Mouse (Mus musculus): ENCODE data around the gene Zfp408. TPM values are rescaled to one million over a fixed set of nuclear protein-coding genes. Genes with fewer than 3 reads are reported as not detected.

Gene Zfp408
- polyA plus RNA-seq, 1 experiment = 0.56 TPM

GRCm38 (mm10) chr2:91674895-91675294, 25.3 kb upstream of the Zfp408 start:
- H3K9me3 ChIP-seq (ENCODE audit: control insufficient read depth, low read length) = no peaks in the 10 kb centered on the region
- H3K27me3 ChIP-seq (ENCODE audit: control insufficient read depth) = no peaks in the 10 kb centered on the region
- H3K36me3 ChIP-seq (ENCODE audit: control insufficient read depth) = peaks cover 95% of the 10 kb centered on the region
- H3K4me1 ChIP-seq (ENCODE audit: control insufficient read depth) = no peaks in the 10 kb centered on the region
- H3K4me3 ChIP-seq (replicated peaks) = no peak overlapping the region
- TF ChIP-seq GATA1 (IDR thresholded peaks at IDR 0.05; ENCODE audit: low read length) (no peak), TAL1 (IDR thresholded peaks at IDR 0.05; ENCODE audit: low read length) (no peak)

DNA sequence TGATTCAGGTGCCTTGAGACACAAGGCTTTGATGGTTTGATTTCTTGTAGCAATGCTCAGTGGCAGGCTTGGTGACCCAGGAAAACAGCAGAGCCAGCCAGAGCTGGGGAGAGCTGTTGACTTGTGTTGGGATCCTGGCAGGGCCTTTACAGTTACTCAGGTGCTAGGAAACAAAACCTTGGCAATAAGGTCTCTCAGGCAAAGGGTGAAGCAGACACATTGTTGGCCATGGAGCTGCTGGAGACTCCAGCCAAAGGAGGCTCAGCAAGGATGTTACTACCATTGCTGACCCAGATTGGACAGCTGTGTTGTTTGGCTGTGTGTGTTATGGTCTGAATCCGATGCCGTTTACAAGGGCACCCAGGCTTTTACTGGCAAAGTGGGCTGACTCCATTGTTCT, 24.0 kb upstream of the Zfp408 start:
- Histone ChIP-seq H3K4me1 (ENCODE audit: control insufficient read depth) (no peaks in the 10 kb centered on the region), H3K4me3 (replicated peaks) (no peak overlapping the region), H3K27me3 (ENCODE audit: control insufficient read depth) (no peaks in the 10 kb centered on the region), H3K36me3 (ENCODE audit: control insufficient read depth) (peaks cover 95% of the 10 kb centered on the region), H3K9me3 (ENCODE audit: control insufficient read depth, low read length) (no peaks in the 10 kb centered on the region)
- TF ChIP-seq TAL1 (IDR thresholded peaks at IDR 0.05; ENCODE audit: low read length) = no peak
- TF ChIP-seq GATA1 (IDR thresholded peaks at IDR 0.05; ENCODE audit: low read length) = no peak

GRCm38 (mm10) chr2:91670038-91670437, 20.4 kb upstream of the Zfp408 start:
- Histone ChIP-seq H3K9me3 (ENCODE audit: control insufficient read depth, low read length) (no peaks in the 10 kb centered on the region), H3K4me1 (ENCODE audit: control insufficient read depth) (no peaks in the 10 kb centered on the region), H3K36me3 (ENCODE audit: control insufficient read depth) (peaks cover 87% of the 10 kb centered on the region), H3K27me3 (ENCODE audit: control insufficient read depth) (no peaks in the 10 kb centered on the region), H3K4me3 (replicated peaks) (no peak overlapping the region)
- no peak for TF ChIP-seq TAL1 (IDR thresholded peaks at IDR 0.05; ENCODE audit: low read length)
- no peak for TF ChIP-seq GATA1 (IDR thresholded peaks at IDR 0.05; ENCODE audit: low read length)

- H3K36me3 ChIP-seq (ENCODE audit: control insufficient read depth) = peaks cover 86% of the 10 kb centered on the region
- no peaks in the 10 kb centered on the region for H3K4me1 ChIP-seq (ENCODE audit: control insufficient read depth)
- H3K27me3 ChIP-seq (ENCODE audit: control insufficient read depth) = no peaks in the 10 kb centered on the region
- no peak overlapping the region for H3K4me3 ChIP-seq (replicated peaks)
- no peak for TF ChIP-seq GATA1 (IDR thresholded peaks at IDR 0.05; ENCODE audit: low read length)
- TF ChIP-seq TAL1 (IDR thresholded peaks at IDR 0.05; ENCODE audit: low read length) = no peak
- H3K9me3 ChIP-seq (ENCODE audit: control insufficient read depth, low read length) = no peaks in the 10 kb centered on the region
Observed at GRCm38 (mm10) chr2:91669326-91669725, 19.7 kb upstream of the Zfp408 start.

DNA sequence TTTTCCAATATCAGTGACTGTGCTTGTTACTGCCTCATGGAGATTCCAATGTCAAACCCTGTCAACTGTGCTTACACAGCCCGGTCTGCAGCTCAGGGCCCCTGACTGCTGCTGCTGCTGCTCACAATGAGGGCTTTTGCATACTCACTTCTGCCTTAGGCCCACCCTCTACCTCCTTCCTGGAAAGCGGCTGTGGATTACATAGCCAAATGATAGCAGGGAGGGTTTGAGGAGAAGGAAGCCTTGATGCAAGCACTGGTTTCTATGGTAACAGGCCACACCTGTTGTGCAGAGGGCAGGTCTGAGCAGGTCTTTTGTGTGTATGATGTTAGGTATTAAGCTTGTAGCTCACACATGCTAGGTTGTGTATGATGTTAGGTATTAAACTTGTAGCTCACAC, 18.2 kb upstream of the Zfp408 start:
- peaks cover 88% of the 10 kb centered on the region for H3K36me3 ChIP-seq (ENCODE audit: control insufficient read depth)
- H3K27me3 ChIP-seq (ENCODE audit: control insufficient read depth) = no peaks in the 10 kb centered on the region
- no peak for TF ChIP-seq TAL1 (IDR thresholded peaks at IDR 0.05; ENCODE audit: low read length)
- TF ChIP-seq GATA1 (IDR thresholded peaks at IDR 0.05; ENCODE audit: low read length) = no peak
- no peak overlapping the region for H3K4me3 ChIP-seq (replicated peaks)
- no peaks in the 10 kb centered on the region for H3K4me1 ChIP-seq (ENCODE audit: control insufficient read depth)
- no peaks in the 10 kb centered on the region for H3K9me3 ChIP-seq (ENCODE audit: control insufficient read depth, low read length)

DNA sequence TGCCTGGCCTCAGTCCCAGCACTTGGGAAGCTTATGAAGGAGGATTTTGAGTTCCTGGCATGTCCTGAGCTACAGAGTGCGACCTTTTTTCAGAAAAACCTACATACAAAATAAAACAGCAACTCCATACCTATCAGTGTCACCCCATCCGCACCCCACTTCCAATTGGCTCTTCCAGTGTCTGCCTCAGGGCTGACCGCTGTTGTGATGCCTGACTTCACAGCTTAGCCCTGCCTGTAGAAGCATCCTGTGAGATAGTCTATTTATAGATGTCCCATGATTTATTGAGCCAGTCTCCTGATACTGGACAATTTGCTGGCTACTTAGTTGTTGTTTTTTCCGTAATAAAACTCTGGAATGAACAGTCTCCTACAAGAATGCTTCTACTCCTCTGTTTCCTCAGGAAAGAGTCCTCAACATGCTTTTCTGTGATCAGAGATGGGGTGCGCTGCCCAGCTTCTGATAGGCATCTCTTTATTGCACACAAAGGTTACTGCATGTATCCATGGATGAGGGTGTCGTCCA, 16.9 kb upstream of the Zfp408 start:
- no peak for TF ChIP-seq TAL1 (IDR thresholded peaks at IDR 0.05; ENCODE audit: low read length)
- TF ChIP-seq GATA1 (IDR thresholded peaks at IDR 0.05; ENCODE audit: low read length) = no peak
- peaks cover 89% of the 10 kb centered on the region for H3K36me3 ChIP-seq (ENCODE audit: control insufficient read depth)
- no peaks in the 10 kb centered on the region for H3K9me3 ChIP-seq (ENCODE audit: control insufficient read depth, low read length)
- H3K27me3 ChIP-seq (ENCODE audit: control insufficient read depth) = no peaks in the 10 kb centered on the region
- H3K4me1 ChIP-seq (ENCODE audit: control insufficient read depth) = no peaks in the 10 kb centered on the region
- no peak overlapping the region for H3K4me3 ChIP-seq (replicated peaks)

DNA sequence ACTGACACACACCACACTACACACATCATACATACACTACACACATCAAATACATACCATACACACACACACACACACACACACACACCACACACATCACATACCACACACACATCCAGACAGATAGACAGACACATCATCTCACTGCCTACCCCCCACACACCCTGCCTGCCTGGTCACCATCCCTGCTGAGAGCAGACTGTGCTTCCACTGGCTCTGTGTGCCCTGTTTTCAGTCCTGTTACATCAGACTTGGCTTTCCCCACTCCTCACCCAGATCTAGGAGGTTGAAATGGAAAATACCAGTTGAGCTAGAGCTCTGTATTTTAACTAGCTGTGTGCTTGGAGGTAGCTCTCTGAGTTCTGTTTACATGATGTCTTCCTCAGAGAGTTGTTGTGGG, 15.2 kb upstream of the Zfp408 start:
- no peaks in the 10 kb centered on the region for H3K9me3 ChIP-seq (ENCODE audit: control insufficient read depth, low read length)
- TF ChIP-seq GATA1 (IDR thresholded peaks at IDR 0.05; ENCODE audit: low read length) (no peak), TAL1 (IDR thresholded peaks at IDR 0.05; ENCODE audit: low read length) (no peak)
- H3K4me3 ChIP-seq (replicated peaks) = no peak overlapping the region
- H3K27me3 ChIP-seq (ENCODE audit: control insufficient read depth) = no peaks in the 10 kb centered on the region
- no peaks in the 10 kb centered on the region for H3K4me1 ChIP-seq (ENCODE audit: control insufficient read depth)
- peaks cover 85% of the 10 kb centered on the region for H3K36me3 ChIP-seq (ENCODE audit: control insufficient read depth)

- no peaks in the 10 kb centered on the region for H3K4me1 ChIP-seq (ENCODE audit: control insufficient read depth)
- peaks cover 87% of the 10 kb centered on the region for H3K36me3 ChIP-seq (ENCODE audit: control insufficient read depth)
- no peak overlapping the region for H3K4me3 ChIP-seq (replicated peaks)
- TF ChIP-seq GATA1 (IDR thresholded peaks at IDR 0.05; ENCODE audit: low read length) = no peak
- no peaks in the 10 kb centered on the region for H3K27me3 ChIP-seq (ENCODE audit: control insufficient read depth)
- no peaks in the 10 kb centered on the region for H3K9me3 ChIP-seq (ENCODE audit: control insufficient read depth, low read length)
Observed at GRCm38 (mm10) chr2:91660981-91661380, 11.4 kb upstream of the Zfp408 start.

GRCm38 (mm10) chr2:91659657-91660056, 10.1 kb upstream of the Zfp408 start:
- H3K36me3 ChIP-seq (ENCODE audit: control insufficient read depth) = peaks cover 94% of the 10 kb centered on the region
- no peak overlapping the region for H3K4me3 ChIP-seq (replicated peaks)
- H3K9me3 ChIP-seq (ENCODE audit: control insufficient read depth, low read length) = no peaks in the 10 kb centered on the region
- H3K27me3 ChIP-seq (ENCODE audit: control insufficient read depth) = no peaks in the 10 kb centered on the region
- H3K4me1 ChIP-seq (ENCODE audit: control insufficient read depth) = no peaks in the 10 kb centered on the region
- TF ChIP-seq TAL1 (IDR thresholded peaks at IDR 0.05; ENCODE audit: low read length) = no peak
- no peak for TF ChIP-seq GATA1 (IDR thresholded peaks at IDR 0.05; ENCODE audit: low read length)

DNA sequence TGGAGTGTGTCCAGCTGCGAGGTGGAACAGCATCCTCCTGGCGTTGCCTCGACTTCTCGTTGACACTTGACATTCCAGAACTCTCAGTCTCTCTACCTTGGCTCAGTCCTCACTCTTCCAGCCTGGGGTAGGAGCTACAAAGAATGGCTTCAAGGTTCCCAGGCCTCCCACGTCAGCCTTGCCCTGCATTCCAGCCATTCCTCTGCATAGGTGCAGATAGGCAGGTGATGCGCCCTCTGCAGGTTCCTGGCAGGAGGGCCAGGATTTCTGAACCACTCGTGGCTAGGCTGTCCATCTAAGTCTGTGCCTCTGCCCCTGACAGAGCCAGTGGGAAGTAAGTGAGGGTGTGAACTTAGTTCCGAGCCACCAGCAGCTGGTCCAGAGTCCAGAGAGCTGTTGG, 7.2 kb upstream of the Zfp408 start:
- Histone ChIP-seq H3K9me3 (ENCODE audit: control insufficient read depth, low read length) (no peaks in the 10 kb centered on the region), H3K36me3 (ENCODE audit: control insufficient read depth) (peaks cover 94% of the 10 kb centered on the region), H3K27me3 (ENCODE audit: control insufficient read depth) (no peaks in the 10 kb centered on the region), H3K4me1 (ENCODE audit: control insufficient read depth) (peaks cover 6% of the 10 kb centered on the region), H3K4me3 (replicated peaks) (no peak overlapping the region)
- no peak for TF ChIP-seq TAL1 (IDR thresholded peaks at IDR 0.05; ENCODE audit: low read length)
- no peak for TF ChIP-seq GATA1 (IDR thresholded peaks at IDR 0.05; ENCODE audit: low read length)
